Mouse (Mus musculus): ENCODE results near the gene Plxnc1. TPM values are rescaled to one million over a fixed set of nuclear protein-coding genes. Genes with fewer than 3 reads are reported as not detected.

Gene Plxnc1
- polyA plus RNA-seq, 1 experiment = 15.8 TPM

- Histone ChIP-seq H3K4me1 (ENCODE audit: control insufficient read depth, insufficient read depth, insufficient read length) (no peaks in the 10 kb centered on the region), H3K36me3 (ENCODE audit: control insufficient read depth, insufficient read depth, low read length) (no peaks in the 10 kb centered on the region), H3K4me3 (ENCODE audit: extremely low read depth, insufficient read depth, insufficient read length) (no peak overlapping the region), H3K27ac (ENCODE audit: insufficient read depth, low read length) (no peak overlapping the region), H3K27me3 (ENCODE audit: control insufficient read depth, insufficient read depth, low read length) (no peaks in the 10 kb centered on the region)
- no peak for TF ChIP-seq CTCF (IDR thresholded peaks at IDR 0.05; ENCODE audit: extremely low read depth, insufficient read depth, insufficient read length, insufficient replicate concordance)
- TF ChIP-seq POLR2A (IDR thresholded peaks at IDR 0.05; ENCODE audit: low read depth, low read length) = no peak
- WGBS = 93% methylated on average over 6 of the region's 6 CpGs
- DNase-seq (ENCODE audit: low read depth in 1 of 2, low spot score in 2 of 2) = no peak
These were observed 47.7 kb downstream of the Plxnc1 start for GRCm38 (mm10) chr10:94896950-94897349.

- H3K27ac ChIP-seq (ENCODE audit: insufficient read depth, low read length) = no peak overlapping the region
- no peaks in the 10 kb centered on the region for H3K4me1 ChIP-seq (ENCODE audit: control insufficient read depth, insufficient read depth, insufficient read length)
- no peaks in the 10 kb centered on the region for H3K27me3 ChIP-seq (ENCODE audit: control insufficient read depth, insufficient read depth, low read length)
- H3K36me3 ChIP-seq (ENCODE audit: control insufficient read depth, insufficient read depth, low read length) = no peaks in the 10 kb centered on the region
- no peak for DNase-seq (ENCODE audit: low read depth in 1 of 2, low spot score in 2 of 2)
- 93% methylated on average over 2 of the region's 2 CpGs for WGBS
- TF ChIP-seq CTCF (IDR thresholded peaks at IDR 0.05; ENCODE audit: extremely low read depth, insufficient read depth, insufficient read length, insufficient replicate concordance) (no peak), POLR2A (IDR thresholded peaks at IDR 0.05; ENCODE audit: low read depth, low read length) (no peak)
- H3K4me3 ChIP-seq (ENCODE audit: extremely low read depth, insufficient read depth, insufficient read length) = no peak overlapping the region
These were observed 48.3 kb downstream of the Plxnc1 start for GRCm38 (mm10) chr10:94896311-94896710.

- Histone ChIP-seq H3K27ac (ENCODE audit: insufficient read depth, low read length) (no peak overlapping the region), H3K4me3 (ENCODE audit: extremely low read depth, insufficient read depth, insufficient read length) (no peak overlapping the region), H3K27me3 (ENCODE audit: control insufficient read depth, insufficient read depth, low read length) (no peaks in the 10 kb centered on the region), H3K4me1 (ENCODE audit: control insufficient read depth, insufficient read depth, insufficient read length) (no peaks in the 10 kb centered on the region), H3K36me3 (ENCODE audit: control insufficient read depth, insufficient read depth, low read length) (0 out of 2 replicates have a peak, but pooled peaks cover under 1% of the 10 kb centered on the region)
- no peak for DNase-seq (ENCODE audit: low read depth in 1 of 2, low spot score in 2 of 2)
- TF ChIP-seq CTCF (IDR thresholded peaks at IDR 0.05; ENCODE audit: extremely low read depth, insufficient read depth, insufficient read length, insufficient replicate concordance) = no peak
- TF ChIP-seq POLR2A (IDR thresholded peaks at IDR 0.05; ENCODE audit: low read depth, low read length) = no peak
- 92% methylated on average over 3 of the region's 3 CpGs for WGBS
These were observed 48.8 kb downstream of the Plxnc1 start for GRCm38 (mm10) chr10:94895876-94896275.

GRCm38 (mm10) chr10:94889735-94890134 is 54.9 kb downstream of the Plxnc1 start:
- Histone ChIP-seq H3K4me3 (ENCODE audit: extremely low read depth, insufficient read depth, insufficient read length) (no peak overlapping the region), H3K36me3 (ENCODE audit: control insufficient read depth, insufficient read depth, low read length) (0 out of 2 replicates have a peak, but pooled peaks cover 1% of the 10 kb centered on the region), H3K27me3 (ENCODE audit: control insufficient read depth, insufficient read depth, low read length) (no peaks in the 10 kb centered on the region), H3K4me1 (ENCODE audit: control insufficient read depth, insufficient read depth, insufficient read length) (no peaks in the 10 kb centered on the region), H3K27ac (ENCODE audit: insufficient read depth, low read length) (no peak overlapping the region)
- no peak for TF ChIP-seq POLR2A (IDR thresholded peaks at IDR 0.05; ENCODE audit: low read depth, low read length)
- TF ChIP-seq CTCF (IDR thresholded peaks at IDR 0.05; ENCODE audit: extremely low read depth, insufficient read depth, insufficient read length, insufficient replicate concordance) = no peak
- 93% methylated on average over 4 of the region's 4 CpGs for WGBS
- no peak for DNase-seq (ENCODE audit: low read depth in 1 of 2, low spot score in 2 of 2)

GRCm38 (mm10) chr10:94883216-94883615 is 61.4 kb downstream of the Plxnc1 start:
- H3K36me3 ChIP-seq (ENCODE audit: control insufficient read depth, insufficient read depth, low read length) = no peaks in the 10 kb centered on the region; the same call in 1 of the 2 replicates
- H3K27ac ChIP-seq (ENCODE audit: insufficient read depth, low read length) = no peak overlapping the region
- 91% methylated on average over 6 of the region's 6 CpGs for WGBS
- H3K4me1 ChIP-seq (ENCODE audit: control insufficient read depth, insufficient read depth, insufficient read length) = no peaks in the 10 kb centered on the region
- H3K27me3 ChIP-seq (ENCODE audit: control insufficient read depth, insufficient read depth, low read length) = no peaks in the 10 kb centered on the region
- no peak overlapping the region for H3K4me3 ChIP-seq (ENCODE audit: extremely low read depth, insufficient read depth, insufficient read length)
- no peak for DNase-seq (ENCODE audit: low read depth in 1 of 2, low spot score in 2 of 2)
- TF ChIP-seq CTCF (IDR thresholded peaks at IDR 0.05; ENCODE audit: extremely low read depth, insufficient read depth, insufficient read length, insufficient replicate concordance) = no peak
- no peak for TF ChIP-seq POLR2A (IDR thresholded peaks at IDR 0.05; ENCODE audit: low read depth, low read length)

GRCm38 (mm10) chr10:94871506-94871905 is 73.1 kb downstream of the Plxnc1 start:
- Histone ChIP-seq H3K36me3 (ENCODE audit: control insufficient read depth, insufficient read depth, low read length) (no peaks in the 10 kb centered on the region; the same call in 1 of the 2 replicates), H3K27ac (ENCODE audit: insufficient read depth, low read length) (no peak overlapping the region), H3K4me3 (ENCODE audit: extremely low read depth, insufficient read depth, insufficient read length) (no peak overlapping the region), H3K4me1 (ENCODE audit: control insufficient read depth, insufficient read depth, insufficient read length) (0 out of 2 replicates have a peak, but pooled peaks cover 2% of the 10 kb centered on the region), H3K27me3 (ENCODE audit: control insufficient read depth, insufficient read depth, low read length) (no peaks in the 10 kb centered on the region)
- 85% methylated on average over 5 of the region's 5 CpGs for WGBS
- TF ChIP-seq CTCF (IDR thresholded peaks at IDR 0.05; ENCODE audit: extremely low read depth, insufficient read depth, insufficient read length, insufficient replicate concordance) = no peak
- no peak for TF ChIP-seq POLR2A (IDR thresholded peaks at IDR 0.05; ENCODE audit: low read depth, low read length)
- DNase-seq (ENCODE audit: low read depth in 1 of 2, low spot score in 2 of 2) = no peak

- DNase-seq (ENCODE audit: low read depth in 1 of 2, low spot score in 2 of 2) = no peak
- WGBS = 84% methylated on average over 7 of the region's 7 CpGs
- no peaks in the 10 kb centered on the region; the same call in 1 of the 2 replicates for H3K36me3 ChIP-seq (ENCODE audit: control insufficient read depth, insufficient read depth, low read length)
- 0 out of 2 replicates have a peak, but pooled peaks cover 2% of the 10 kb centered on the region for H3K4me1 ChIP-seq (ENCODE audit: control insufficient read depth, insufficient read depth, insufficient read length)
- TF ChIP-seq POLR2A (IDR thresholded peaks at IDR 0.05; ENCODE audit: low read depth, low read length) (no peak), CTCF (IDR thresholded peaks at IDR 0.05; ENCODE audit: extremely low read depth, insufficient read depth, insufficient read length, insufficient replicate concordance) (no peak)
- no peak overlapping the region for H3K4me3 ChIP-seq (ENCODE audit: extremely low read depth, insufficient read depth, insufficient read length)
- H3K27ac ChIP-seq (ENCODE audit: insufficient read depth, low read length) = no peak overlapping the region
- no peaks in the 10 kb centered on the region for H3K27me3 ChIP-seq (ENCODE audit: control insufficient read depth, insufficient read depth, low read length)
These were observed 73.5 kb downstream of the Plxnc1 start for GRCm38 (mm10) chr10:94871102-94871501.

Measured in spleen, adult 2 months (tissue).